Mouse (Mus musculus): Measurements from ENCODE around the gene Afap1l2. TPM values are rescaled to one million over a fixed set of nuclear protein-coding genes. Genes with fewer than 3 reads are reported as not detected.
A peak's percentile ranks its signal among the peaks of the same experiment; 100 is the strongest.

Gene Afap1l2
- polyA plus RNA-seq, 2 experiments = 0.44 to 0.57 TPM

- Histone ChIP-seq H3K27me3 (ENCODE audit: control insufficient read depth, insufficient read depth, low read length) (no peaks in the 10 kb centered on the region), H3K9ac (replicated peaks) (no peak overlapping the region), H3K36me3 (replicated peaks; ENCODE audit: control insufficient read depth, insufficient read depth, low read depth) (no peaks in the 10 kb centered on the region), H3K4me2 (ENCODE audit: low read depth) (no peak overlapping the region), H3K4me3 (ENCODE audit: insufficient read depth in 1 of 2, low read depth in 2 of 2, low read length in 2 of 2) (no peak overlapping the region), H3K4me1 (replicated peaks; ENCODE audit: control insufficient read depth in 2 of 2, insufficient read depth in 2 of 2, low read length in 1 of 2) (no peaks in the 10 kb centered on the region), H3K9me3 (ENCODE audit: control insufficient read depth, low read length) (no peaks in the 10 kb centered on the region), H3K27ac (no peak overlapping the region)
- TF ChIP-seq EP300 (IDR thresholded peaks at IDR 0.05; ENCODE audit: low read depth) (no peak), CTCF (IDR thresholded peaks at IDR 0.05; ENCODE audit: low read depth) (no peak)
- no peak for DNase-seq (ENCODE audit: low read depth in 3 of 3, low spot score in 3 of 3)
- ATAC-seq (ENCODE audit: insufficient read depth) = no peak
- 73% methylated on average over 7 of the region's 7 CpGs for WGBS (ENCODE audit: insufficient replicate concordance)
These were observed 44.0 kb upstream of the Afap1l2 start for GRCm38 (mm10) chr19:57052016-57052415.

GRCm38 (mm10) chr19:57049592-57050090 is 41.6 kb upstream of the Afap1l2 start:
- Histone ChIP-seq H3K9me3 (ENCODE audit: control insufficient read depth, low read length) (no peaks in the 10 kb centered on the region), H3K27ac (no peak overlapping the region), H3K36me3 (replicated peaks; ENCODE audit: control insufficient read depth, insufficient read depth, low read depth) (no peaks in the 10 kb centered on the region), H3K4me1 (replicated peaks; ENCODE audit: control insufficient read depth in 2 of 2, insufficient read depth in 2 of 2, low read length in 1 of 2) (no peaks in the 10 kb centered on the region), H3K4me2 (ENCODE audit: low read depth) (no peak overlapping the region), H3K9ac (replicated peaks) (no peak overlapping the region), H3K4me3 (ENCODE audit: insufficient read depth in 1 of 2, low read depth in 2 of 2, low read length in 2 of 2) (no peak overlapping the region), H3K27me3 (ENCODE audit: control insufficient read depth, insufficient read depth, low read length) (no peaks in the 10 kb centered on the region)
- TF ChIP-seq EP300 (IDR thresholded peaks at IDR 0.05; ENCODE audit: low read depth) (no peak), CTCF (IDR thresholded peaks at IDR 0.05; ENCODE audit: low read depth) (no peak)
- DNase-seq (ENCODE audit: low read depth in 3 of 3, low spot score in 3 of 3) = no peak
- WGBS (ENCODE audit: insufficient replicate concordance) = 69% methylated on average over 16 of the region's 16 CpGs
- ATAC-seq (ENCODE audit: insufficient read depth) = no peak

- no peaks in the 10 kb centered on the region for H3K27me3 ChIP-seq (ENCODE audit: control insufficient read depth, insufficient read depth, low read length)
- no peak overlapping the region for H3K27ac ChIP-seq
- 66% methylated on average over 9 of the region's 9 CpGs for WGBS (ENCODE audit: insufficient replicate concordance)
- no peaks in the 10 kb centered on the region for H3K4me1 ChIP-seq (replicated peaks; ENCODE audit: control insufficient read depth in 2 of 2, insufficient read depth in 2 of 2, low read length in 1 of 2)
- no peaks in the 10 kb centered on the region for H3K9me3 ChIP-seq (ENCODE audit: control insufficient read depth, low read length)
- no peak overlapping the region for H3K4me2 ChIP-seq (ENCODE audit: low read depth)
- H3K36me3 ChIP-seq (replicated peaks; ENCODE audit: control insufficient read depth, insufficient read depth, low read depth) = no peaks in the 10 kb centered on the region
- TF ChIP-seq CTCF (IDR thresholded peaks at IDR 0.05; ENCODE audit: low read depth) = no peak
- no peak overlapping the region for H3K4me3 ChIP-seq (ENCODE audit: insufficient read depth in 1 of 2, low read depth in 2 of 2, low read length in 2 of 2)
- no peak for DNase-seq (ENCODE audit: low read depth in 3 of 3, low spot score in 3 of 3)
- H3K9ac ChIP-seq (replicated peaks) = no peak overlapping the region
- no peak for ATAC-seq (ENCODE audit: insufficient read depth)
These were observed 39.8 kb upstream of the Afap1l2 start for GRCm38 (mm10) chr19:57047671-57048320.

GRCm38 (mm10) chr19:57039258-57039657 is 31.2 kb upstream of the Afap1l2 start:
- H3K4me3 ChIP-seq (ENCODE audit: insufficient read depth in 1 of 2, low read depth in 2 of 2, low read length in 2 of 2) = no peak overlapping the region
- no peak overlapping the region for H3K9ac ChIP-seq (replicated peaks)
- ATAC-seq (ENCODE audit: insufficient read depth) = no peak
- DNase-seq (ENCODE audit: low read depth in 3 of 3, low spot score in 3 of 3) = peak in 2 of 3 experiments; percentile 3 to 10
- no peaks in the 10 kb centered on the region for H3K9me3 ChIP-seq (ENCODE audit: control insufficient read depth, low read length)
- no peak overlapping the region for H3K27ac ChIP-seq
- no peak overlapping the region for H3K4me2 ChIP-seq (ENCODE audit: low read depth)
- H3K36me3 ChIP-seq (replicated peaks; ENCODE audit: control insufficient read depth, insufficient read depth, low read depth) = no peaks in the 10 kb centered on the region
- TF ChIP-seq EP300 (IDR thresholded peaks at IDR 0.05; ENCODE audit: low read depth) (no peak), CTCF (IDR thresholded peaks at IDR 0.05; ENCODE audit: low read depth) (peak; percentile 44; the same call in 1 of the 2 replicates)
- H3K4me1 ChIP-seq (replicated peaks; ENCODE audit: control insufficient read depth in 2 of 2, insufficient read depth in 2 of 2, low read length in 1 of 2) = no peaks in the 10 kb centered on the region
- 58% methylated on average over 6 of the region's 6 CpGs for WGBS (ENCODE audit: insufficient replicate concordance)
- H3K27me3 ChIP-seq (ENCODE audit: control insufficient read depth, insufficient read depth, low read length) = no peaks in the 10 kb centered on the region

- TF ChIP-seq CTCF (IDR thresholded peaks at IDR 0.05; ENCODE audit: low read depth) (no peak), EP300 (IDR thresholded peaks at IDR 0.05; ENCODE audit: low read depth) (no peak)
- no peak for ATAC-seq (ENCODE audit: insufficient read depth)
- WGBS (ENCODE audit: insufficient replicate concordance) = 73% methylated on average over 15 of the region's 15 CpGs
These were observed 28.8 kb upstream of the Afap1l2 start for GRCm38 (mm10) chr19:57036860-57037259.

More at GRCm38 (mm10) chr19:57036860-57037259, 28.8 kb upstream of the Afap1l2 start:
- DNase-seq (ENCODE audit: low read depth in 3 of 3, low spot score in 3 of 3) = no peak
- no peak overlapping the region for H3K4me3 ChIP-seq (ENCODE audit: insufficient read depth in 1 of 2, low read depth in 2 of 2, low read length in 2 of 2)
- no peaks in the 10 kb centered on the region for H3K27me3 ChIP-seq (ENCODE audit: control insufficient read depth, insufficient read depth, low read length)
- H3K27ac ChIP-seq = no peak overlapping the region
- no peaks in the 10 kb centered on the region for H3K36me3 ChIP-seq (replicated peaks; ENCODE audit: control insufficient read depth, insufficient read depth, low read depth)
- H3K4me2 ChIP-seq (ENCODE audit: low read depth) = no peak overlapping the region
- H3K9me3 ChIP-seq (ENCODE audit: control insufficient read depth, low read length) = no peaks in the 10 kb centered on the region
- H3K4me1 ChIP-seq (replicated peaks; ENCODE audit: control insufficient read depth in 2 of 2, insufficient read depth in 2 of 2, low read length in 1 of 2) = no peaks in the 10 kb centered on the region
- H3K9ac ChIP-seq (replicated peaks) = no peak overlapping the region
